In genomic region chr2:163202553-163202883, GRCm38 (mm10) we compare ENCODE assay signal across 9 mouse cellular contexts. TPM values are rescaled to one million over a fixed set of nuclear protein-coding genes. Genes with fewer than 3 reads are reported as not detected.
DNase-seq lines count a peak whose midpoint lies in the region; ATAC-seq and TF ChIP-seq lines count a peak whose summit lies in the region.
"Had no signal": no experiment of that assay in that cellular context is flagged by ENCODE, and none has a peak within 500 bp of the region (broad histone marks: within the 10 kb centered on the region; RNA-seq: fewer than 3 reads in every experiment).

No protein-coding gene starts in this region.

- H3K9ac ChIP-seq in forebrain, postnatal 0 days: peak overlapping the region; percentile 58
- no peak overlapping the region for H3K9ac ChIP-seq in liver, embryonic 15.5 days

- 7% methylated on average over 4 of the region's 4 CpGs for WGBS in heart, embryonic 10.5 days
- 6% methylated on average over 4 of the region's 4 CpGs for WGBS in forebrain, postnatal 0 days
- WGBS in liver, embryonic 15.5 days (ENCODE audit: insufficient replicate concordance): 2% methylated on average over 4 of the region's 4 CpGs

- peak overlapping the region; percentile 70; the same call in 1 of the 2 replicates for H3K27ac ChIP-seq in heart, embryonic 10.5 days
- no peak overlapping the region for H3K27ac ChIP-seq in forebrain, postnatal 0 days (ENCODE audit: low read depth, low read length)
- no peak overlapping the region for H3K27ac ChIP-seq in liver, embryonic 15.5 days (replicated peaks)

- H3K36me3 ChIP-seq in heart, embryonic 10.5 days: no peaks in the 10 kb centered on the region
- H3K36me3 ChIP-seq in forebrain, postnatal 0 days (ENCODE audit: insufficient read depth): no peaks in the 10 kb centered on the region
- no peaks in the 10 kb centered on the region for H3K36me3 ChIP-seq in liver, embryonic 15.5 days (replicated peaks)

- peak; percentile 2 for ATAC-seq in CD4-positive, CD25-positive, alpha-beta regulatory T cell, adult 4 months
- no peak for ATAC-seq in forebrain, postnatal 0 days
- no peak for ATAC-seq in liver, embryonic 15.5 days (ENCODE audit: insufficient read depth)
- no peak for ATAC-seq in erythroblast, adult 5-6 weeks (replicated peaks; ENCODE audit: low FRiP score, poor library complexity, severe bottlenecking)

- TF ChIP-seq CTCF in forebrain, postnatal 0 days (IDR thresholded peaks at IDR 0.05; ENCODE audit: low read depth): no peak

- DNase-seq in heart, embryonic 10.5 days (ENCODE audit: low spot score): no peak
- no peak for DNase-seq in heart, adult 11 months
- DNase-seq in forebrain, postnatal 0 days: no peak
- no peak for DNase-seq in retina, postnatal 1 day
- no peak for DNase-seq in layer of hippocampus, adult 8-10 months (ENCODE audit: low spot score in 2 of 2)

- H3K4me2 ChIP-seq in forebrain, postnatal 0 days (ENCODE audit: low read depth): peak overlapping the region; percentile 71
- H3K4me2 ChIP-seq in liver, embryonic 15.5 days: peak overlapping the region; percentile 69

- no peaks in the 10 kb centered on the region for H3K9me3 ChIP-seq in heart, embryonic 10.5 days
- H3K9me3 ChIP-seq in forebrain, postnatal 0 days (ENCODE audit: low read length): no peaks in the 10 kb centered on the region
- no peaks in the 10 kb centered on the region for H3K9me3 ChIP-seq in liver, embryonic 15.5 days (replicated peaks)

- peaks cover 34% of the 10 kb centered on the region for H3K4me1 ChIP-seq in heart, embryonic 10.5 days
- no peaks in the 10 kb centered on the region for H3K4me1 ChIP-seq in forebrain, postnatal 0 days (ENCODE audit: insufficient read depth)
- H3K4me1 ChIP-seq in liver, embryonic 15.5 days (replicated peaks): peaks cover 22% of the 10 kb centered on the region

- H3K4me3 ChIP-seq in heart, embryonic 10.5 days: peak overlapping the region; percentile 70
- H3K4me3 ChIP-seq in forebrain, postnatal 0 days (ENCODE audit: low read depth, low read length): peak overlapping the region; percentile 48
- H3K4me3 ChIP-seq in liver, embryonic 15.5 days (replicated peaks): peak overlapping the region; percentile 48
- H3K4me3 ChIP-seq: myocyte had no signal

- H3K27me3 ChIP-seq in heart, embryonic 10.5 days (ENCODE audit: insufficient read depth, poor library complexity, severe bottlenecking): peaks cover 47% of the 10 kb centered on the region
- H3K27me3 ChIP-seq in forebrain, postnatal 0 days (ENCODE audit: insufficient read depth, low read length): peaks cover 20% of the 10 kb centered on the region
- peaks cover 76% of the 10 kb centered on the region for H3K27me3 ChIP-seq in liver, embryonic 15.5 days

RNA-seq across cellular contexts. Expression of gene Tox2, which starts 0.4 kb away (rescaled TPM):
- 1.7 and 2.0 TPM in 2 replicates for polyA plus RNA-seq in heart, embryonic 10.5 days (2016; fragmentation: Nextera tagmentation; extraction: Ambion mirVana)
- polyA plus RNA-seq in CD4-positive, CD25-positive, alpha-beta regulatory T cell, adult 4 months (2017; shearing (Covaris generic)): 1 to 10 TPM; 6.4 to 6.5 TPM
- total RNA-seq in forebrain, postnatal 0 days (2014; rRNA removed): 2.8 and 8.0 TPM in 2 replicates
- polyA plus RNA-seq in forebrain, postnatal 0 days (2015; fragmentation: Nextera tagmentation; extraction: Ambion mirVana): 21.0 and 35.2 TPM in 2 replicates
- 0.46 and 0.69 TPM in 2 replicates for polyA plus RNA-seq in liver, embryonic 15.5 days (2015; fragmentation: Nextera tagmentation; extraction: Ambion mirVana)
- 10 to 100 TPM; 25.1 to 31.4 (median 26.0) TPM for total RNA-seq in layer of hippocampus, adult 8-10 months (2022)
- total RNA-seq in erythroblast, adult 5-6 weeks (2015; ENCODE audit: low replicate concordance): not detected in 2 replicates
- total RNA-seq in erythroblast, adult 5-6 weeks (2017; ENCODE audit: low replicate concordance): not detected in 2 replicates
